8 mouse cellular contexts compared by ENCODE assay signal in the genomic region with DNA sequence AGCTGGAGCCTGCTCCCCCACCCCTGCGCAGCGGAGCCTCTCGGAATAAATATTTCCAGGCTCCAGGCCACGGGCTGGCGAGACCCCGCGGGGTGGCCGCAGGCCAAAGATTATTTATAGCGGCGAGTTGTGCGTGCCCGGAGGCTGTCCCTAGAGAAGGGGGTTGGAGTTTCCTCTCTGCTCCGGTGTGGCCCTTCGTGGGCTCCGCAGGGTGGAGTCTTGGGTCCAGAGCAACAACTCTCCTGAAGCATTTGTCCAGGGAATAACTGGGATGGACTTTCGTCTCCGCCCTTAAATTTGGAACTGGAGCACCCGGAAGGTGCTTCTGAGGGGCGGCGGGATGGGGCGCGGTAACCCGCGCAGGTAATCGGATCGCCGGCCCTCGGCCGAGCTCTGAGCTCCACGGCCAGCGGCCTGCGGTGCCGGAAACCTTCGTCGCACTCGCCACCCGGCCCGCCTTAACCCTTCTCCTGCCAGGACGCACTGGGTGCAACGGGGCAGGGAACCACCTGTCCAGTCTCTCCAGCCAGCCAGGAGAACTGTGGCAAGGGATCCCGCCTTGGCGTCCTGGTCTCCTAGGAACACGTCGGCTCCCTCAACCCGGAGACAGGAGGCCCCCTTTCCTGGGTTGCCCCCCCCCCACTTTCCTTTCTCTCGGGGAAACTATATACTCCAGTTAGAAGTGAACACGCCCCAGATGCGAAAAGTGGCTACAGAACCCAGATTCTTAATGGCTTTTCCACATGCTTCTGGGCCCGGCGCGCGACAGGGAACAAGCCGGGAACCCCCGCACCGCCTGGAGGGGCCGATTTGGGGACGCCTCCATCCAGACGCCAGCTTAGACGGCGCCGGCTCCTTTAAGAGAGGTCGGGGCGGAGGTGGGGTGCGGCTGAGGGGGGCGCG. TPM values are rescaled to one million over a fixed set of nuclear protein-coding genes. Genes with fewer than 3 reads are reported as not detected.
A peak's percentile ranks its signal among the peaks of the same experiment; 100 is the strongest.
DNase-seq lines count a peak whose midpoint lies in the region; ATAC-seq lines count a peak whose summit lies in the region.

No protein-coding gene starts in this region.

- peak overlapping the region; percentile 82 for H3K9ac ChIP-seq in embryonic facial prominence, embryonic 12.5 days
- peak overlapping the region; percentile 37 for H3K9ac ChIP-seq in kidney, embryonic 14.5 days (ENCODE audit: low read depth, low read length)

- H3K4me2 ChIP-seq in embryonic facial prominence, embryonic 12.5 days (replicated peaks): peak overlapping the region; percentile 89
- H3K4me2 ChIP-seq in kidney, embryonic 14.5 days (replicated peaks; ENCODE audit: low read depth, low read length): peak overlapping the region; percentile 57

- peak overlapping the region; percentile 69 for H3K4me3 ChIP-seq in embryonic facial prominence, embryonic 12.5 days
- peak overlapping the region; percentile 64 for H3K4me3 ChIP-seq in heart, embryonic 10.5 days
- peak overlapping the region; percentile 48 for H3K4me3 ChIP-seq in kidney, embryonic 14.5 days (ENCODE audit: low read length)
- H3K4me3 ChIP-seq in midbrain, embryonic 10.5 days: peak overlapping the region; percentile 59

- peak; percentile 61 for DNase-seq in adrenal gland, adult 2 months
- no peak for DNase-seq in adrenal gland, adult 8-10 months
- DNase-seq in heart, embryonic 10.5 days (ENCODE audit: low spot score): peak; percentile 74
- peak; percentile 54 for DNase-seq in midbrain, embryonic 10.5 days (ENCODE audit: low spot score)
- DNase-seq in frontal cortex, postnatal 14 days (ENCODE audit: low spot score in 2 of 2): no peak
- no peak for DNase-seq in spleen, adult 12 weeks (ENCODE audit: low spot score)

- peaks cover 58% of the 10 kb centered on the region for H3K27me3 ChIP-seq in embryonic facial prominence, embryonic 12.5 days
- H3K27me3 ChIP-seq in heart, embryonic 10.5 days (ENCODE audit: insufficient read depth, poor library complexity, severe bottlenecking): peaks cover 97% of the 10 kb centered on the region
- peaks cover 93% of the 10 kb centered on the region for H3K27me3 ChIP-seq in kidney, embryonic 14.5 days (ENCODE audit: control insufficient read depth, insufficient read depth, low read length)
- H3K27me3 ChIP-seq in midbrain, embryonic 10.5 days (ENCODE audit: low read depth, poor library complexity, severe bottlenecking): peaks cover 100% of the 10 kb centered on the region

- H3K27ac ChIP-seq in embryonic facial prominence, embryonic 12.5 days: peak overlapping the region; percentile 91
- peak overlapping the region; percentile 24; the same call in 1 of the 2 replicates for H3K27ac ChIP-seq in heart, embryonic 10.5 days
- H3K27ac ChIP-seq in kidney, embryonic 14.5 days (ENCODE audit: low read depth, low read length): no peak overlapping the region
- H3K27ac ChIP-seq in midbrain, embryonic 10.5 days (replicated peaks): no peak overlapping the region

- 0 out of 2 replicates have a peak, but pooled peaks cover 14% of the 10 kb centered on the region for H3K36me3 ChIP-seq in embryonic facial prominence, embryonic 12.5 days
- no peaks in the 10 kb centered on the region for H3K36me3 ChIP-seq in heart, embryonic 10.5 days
- no peaks in the 10 kb centered on the region for H3K36me3 ChIP-seq in kidney, embryonic 14.5 days (ENCODE audit: control insufficient read depth, insufficient read depth, low read length)
- no peaks in the 10 kb centered on the region for H3K36me3 ChIP-seq in midbrain, embryonic 10.5 days

- WGBS in embryonic facial prominence, embryonic 12.5 days: under 1% methylated on average over 66 of the region's 66 CpGs
- WGBS in heart, embryonic 10.5 days: under 1% methylated on average over 66 of the region's 66 CpGs
- WGBS in kidney, embryonic 14.5 days: under 1% methylated on average over 66 of the region's 66 CpGs
- WGBS in midbrain, embryonic 10.5 days: under 1% methylated on average over 66 of the region's 66 CpGs

- ATAC-seq in embryonic facial prominence, embryonic 12.5 days (ENCODE audit: insufficient number of reproducible peaks, insufficient read depth, low FRiP score, low TSS enrichment): peak; percentile 26; the same call in 1 of the 2 replicates
- ATAC-seq in kidney, embryonic 14.5 days (ENCODE audit: low FRiP score, low TSS enrichment): no peak

- H3K9me3 ChIP-seq in embryonic facial prominence, embryonic 12.5 days: no peaks in the 10 kb centered on the region
- H3K9me3 ChIP-seq in heart, embryonic 10.5 days: no peaks in the 10 kb centered on the region
- H3K9me3 ChIP-seq in kidney, embryonic 14.5 days (ENCODE audit: control insufficient read depth, low read length): no peaks in the 10 kb centered on the region
- no peaks in the 10 kb centered on the region for H3K9me3 ChIP-seq in midbrain, embryonic 10.5 days (replicated peaks)

- H3K4me1 ChIP-seq in embryonic facial prominence, embryonic 12.5 days: peaks cover 67% of the 10 kb centered on the region
- H3K4me1 ChIP-seq in heart, embryonic 10.5 days: peaks cover 68% of the 10 kb centered on the region
- H3K4me1 ChIP-seq in kidney, embryonic 14.5 days (ENCODE audit: control insufficient read depth, insufficient read depth, low read length): peaks cover 44% of the 10 kb centered on the region
- H3K4me1 ChIP-seq in midbrain, embryonic 10.5 days: peaks cover 75% of the 10 kb centered on the region

RNA-seq across cellular contexts. Expression of a gene that starts 8.7 kb away (rescaled TPM):
- 10 to 100 TPM; 25.6 to 28.6 TPM for total RNA-seq in adrenal gland, adult 2 months (2021)
- polyA plus RNA-seq in adrenal gland, adult 2 months (2012; rRNA removed): 1.2 and 6.4 TPM in 2 replicates
- total RNA-seq in adrenal gland, adult 8-10 months (2022): 10 to 100 TPM in 2 of 4 experiments, 1 to 10 TPM in 2; 6.6 to 57.7 (median 15.7) TPM
- 24.6 and 24.9 TPM in 2 replicates for polyA plus RNA-seq in embryonic facial prominence, embryonic 12.5 days (2016; fragmentation: Nextera tagmentation; extraction: Ambion mirVana)
- polyA plus RNA-seq in heart, embryonic 10.5 days (2016; fragmentation: Nextera tagmentation; extraction: Ambion mirVana): 2.3 and 2.7 TPM in 2 replicates
- 4.4 and 6.7 TPM in 2 replicates for polyA plus RNA-seq in kidney, embryonic 14.5 days (2014; fragmentation: Nextera tagmentation; extraction: Ambion mirVana)
- 2.4 and 2.7 TPM in 2 replicates for polyA plus RNA-seq in midbrain, embryonic 10.5 days (2016; fragmentation: Nextera tagmentation; extraction: Ambion mirVana)

Comparison
In these comparisons a context has a peak if more than half of its experiments do, and no peak if none do; other contexts are left out.
1. DNase-seq: peak in adrenal gland, adult 2 months (single experiment), heart, embryonic 10.5 days (single experiment) and midbrain, embryonic 10.5 days (single experiment); none in adrenal gland, adult 8-10 months (single experiment), frontal cortex, postnatal 14 days (0 of 2) and spleen, adult 12 weeks (single experiment).
2. H3K27ac ChIP-seq: peak in embryonic facial prominence, embryonic 12.5 days (single experiment) and heart, embryonic 10.5 days (single experiment); none in kidney, embryonic 14.5 days (single experiment) and midbrain, embryonic 10.5 days (single experiment).
3. Peak in every context shown above with its lines, with median percentiles within 50 percentile points of each other: H3K4me3 ChIP-seq.